Mouse (Mus musculus) cortical plate, adult 2 months (tissue): ENCODE measurements around the gene 3110001I22Rik.

Source experiments
- CTCF ChIP-seq: fragments of 200-500 bp; IDR thresholded peaks from 2 replicates; pipeline ENCODE4 v1.5.1; 2011; ENCODE audit warnings: mild to moderate bottlenecking, control low read depth, low read length; ENCODE audit not compliant: insufficient read depth; ENCODE audit errors: extremely low read depth
- POLR2A ChIP-seq: fragments of 200-500 bp; IDR thresholded peaks from 2 replicates; pipeline ENCODE4 v1.6.1; 2011; ENCODE audit warnings: mild to moderate bottlenecking, low read length, control low read depth; ENCODE audit not compliant: insufficient read depth; ENCODE audit errors: extremely low read depth

DNA sequence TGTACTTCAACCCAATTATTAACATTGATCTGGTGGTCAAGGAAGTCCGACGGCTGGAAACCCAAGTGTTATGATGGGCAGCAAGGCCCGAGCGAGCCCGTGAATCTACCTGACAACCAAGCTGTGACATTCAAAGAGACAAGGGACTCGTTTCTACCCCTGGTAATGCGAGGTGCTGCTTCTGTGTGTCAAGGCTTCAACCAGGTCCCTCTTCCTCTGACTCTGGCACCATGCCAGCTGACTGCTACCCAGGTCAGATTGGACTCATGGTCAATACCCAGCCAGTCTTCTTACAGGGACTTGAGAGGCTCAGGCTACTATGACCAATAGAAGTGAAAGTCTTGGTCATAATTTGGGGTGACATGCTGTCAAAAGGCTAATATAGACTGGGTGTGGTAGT lies 30.5 kb downstream of the 3110001I22Rik start:
- TF ChIP-seq CTCF (no peak), POLR2A (no peak)
